Mouse (Mus musculus): ENCODE results near the gene Ddx24.

- no peak for TF ChIP-seq CTCF (IDR thresholded peaks at IDR 0.05; ENCODE audit: low read depth, low read length)
- no peak for TF ChIP-seq POLR2A (IDR thresholded peaks at IDR 0.05; ENCODE audit: insufficient read depth, low read length)
Measured at GRCm38 (mm10) chr12:103367171-103367570, 58.5 kb downstream of the Ddx24 start.

All from ES-Bruce4 (cell line).